Mouse (Mus musculus): ENCODE measurements around the gene Rdh11. TPM values are rescaled to one million over a fixed set of nuclear protein-coding genes. Genes with fewer than 3 reads are reported as not detected.

The Rdh11 gene
- polyA plus RNA-seq, 1 experiment from 2014 or later: 25.2 TPM

DNA sequence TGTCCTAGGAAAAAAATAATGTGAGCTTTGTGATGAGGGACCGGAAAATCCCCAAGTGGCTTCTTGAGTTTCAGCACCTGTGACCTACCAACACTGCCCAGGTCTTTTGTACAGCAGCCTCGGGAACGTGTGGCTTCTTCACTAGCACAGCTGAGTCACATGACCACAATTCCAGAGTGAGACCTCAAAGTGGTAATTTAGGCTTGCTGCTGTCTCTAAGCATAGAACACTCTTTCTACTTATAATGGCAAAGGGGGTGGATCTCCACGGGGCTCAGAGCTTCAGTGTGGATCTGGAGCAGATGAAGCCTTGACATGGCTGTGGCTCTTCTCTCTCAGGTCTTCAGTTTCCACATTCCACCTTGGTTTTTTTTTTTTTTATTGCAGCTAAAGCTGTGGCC, 57.0 kb downstream of the Rdh11 start:
- no peak overlapping the region for H3K9ac ChIP-seq
- H3K27ac ChIP-seq: no peak overlapping the region
- H3K4me1 ChIP-seq: peaks cover 12% of the 10 kb centered on the region
- H3K36me3 ChIP-seq (replicated peaks): no peaks in the 10 kb centered on the region
- no peaks in the 10 kb centered on the region for H3K9me3 ChIP-seq
- H3K4me3 ChIP-seq (replicated peaks): no peak overlapping the region
- WGBS: 47% methylated on average over 4 of the region's 4 CpGs
- H3K4me2 ChIP-seq: no peak overlapping the region
- peaks cover 36% of the 10 kb centered on the region for H3K27me3 ChIP-seq
- no peak for ATAC-seq (ENCODE audit: low FRiP score)

DNA sequence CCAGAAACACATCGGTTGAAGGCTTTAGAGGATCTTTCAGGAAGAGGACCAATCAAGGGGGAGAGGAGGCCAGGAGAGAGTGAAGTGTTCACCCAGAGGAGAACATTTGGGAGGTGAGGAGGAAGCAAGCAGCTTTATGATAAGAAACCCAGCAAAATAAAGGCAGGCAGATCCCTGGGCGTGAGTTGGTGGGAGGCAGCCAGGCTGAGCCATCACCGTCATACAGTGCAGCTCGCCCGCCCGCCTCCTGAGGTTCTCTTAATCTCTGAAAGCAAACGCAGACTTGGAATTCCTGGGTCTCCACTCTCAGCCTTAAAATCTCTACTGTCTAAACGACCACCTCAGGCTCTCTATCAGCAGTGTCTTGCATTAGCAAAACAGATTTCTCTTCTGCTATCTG, 57.4 kb downstream of the Rdh11 start:
- Histone ChIP-seq H3K36me3 (replicated peaks) (no peaks in the 10 kb centered on the region), H3K4me3 (replicated peaks) (no peak overlapping the region), H3K4me2 (no peak overlapping the region), H3K4me1 (peaks cover 12% of the 10 kb centered on the region), H3K9me3 (no peaks in the 10 kb centered on the region), H3K27ac (no peak overlapping the region), H3K27me3 (peaks cover 39% of the 10 kb centered on the region), H3K9ac (no peak overlapping the region)
- WGBS: 31% methylated on average over 8 of the region's 8 CpGs
- ATAC-seq (ENCODE audit: low FRiP score): no peak

DNA sequence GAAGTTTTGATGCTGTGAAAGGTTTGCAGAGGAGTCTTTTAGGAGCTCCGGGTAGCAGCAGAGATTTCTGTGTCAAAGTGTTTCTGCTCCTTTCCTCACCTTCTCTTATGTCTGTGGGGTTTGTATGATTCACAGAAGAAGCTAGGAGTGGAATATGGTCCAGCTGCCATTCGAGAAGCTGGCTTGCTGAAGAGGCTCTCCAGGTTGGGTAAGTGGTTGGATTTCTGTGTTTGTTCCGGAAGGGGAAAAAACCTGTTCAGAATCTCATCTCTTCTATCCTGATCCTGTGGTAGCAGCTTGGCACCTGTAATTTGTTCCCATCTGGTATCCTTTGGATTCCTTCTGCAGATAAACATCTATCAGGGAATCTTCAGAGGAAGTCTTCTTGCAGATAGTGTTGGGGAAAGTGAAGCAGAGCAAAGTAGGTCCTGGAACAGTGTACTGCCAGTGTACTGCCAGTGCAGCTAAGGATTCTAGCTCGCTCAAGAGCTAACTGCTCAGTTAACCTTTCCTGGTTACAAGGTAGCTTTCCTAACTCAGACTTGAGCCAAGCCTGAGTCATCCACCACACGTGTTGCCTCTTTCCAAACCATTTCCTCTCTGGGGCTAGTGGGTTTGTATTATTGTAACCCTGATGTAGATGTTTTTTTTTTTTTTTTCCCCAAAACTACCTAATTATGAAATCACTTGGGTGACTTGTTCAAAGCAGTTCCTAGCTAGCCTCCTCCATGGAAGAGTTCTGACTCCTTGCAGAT, 60.2 kb downstream of the Rdh11 start:
- no peak overlapping the region; the same call in 1 of the 2 replicates for H3K9ac ChIP-seq
- H3K4me2 ChIP-seq: peak overlapping the region; percentile 90
- no peaks in the 10 kb centered on the region for H3K36me3 ChIP-seq (replicated peaks)
- peaks cover 12% of the 10 kb centered on the region for H3K4me1 ChIP-seq
- H3K9me3 ChIP-seq: no peaks in the 10 kb centered on the region
- WGBS: 31% methylated on average over 5 of the region's 5 CpGs
- peaks cover 42% of the 10 kb centered on the region for H3K27me3 ChIP-seq
- ATAC-seq (ENCODE audit: low FRiP score): no peak
- peak overlapping the region; percentile 48 for H3K4me3 ChIP-seq (replicated peaks)
- no peak overlapping the region for H3K27ac ChIP-seq

DNA sequence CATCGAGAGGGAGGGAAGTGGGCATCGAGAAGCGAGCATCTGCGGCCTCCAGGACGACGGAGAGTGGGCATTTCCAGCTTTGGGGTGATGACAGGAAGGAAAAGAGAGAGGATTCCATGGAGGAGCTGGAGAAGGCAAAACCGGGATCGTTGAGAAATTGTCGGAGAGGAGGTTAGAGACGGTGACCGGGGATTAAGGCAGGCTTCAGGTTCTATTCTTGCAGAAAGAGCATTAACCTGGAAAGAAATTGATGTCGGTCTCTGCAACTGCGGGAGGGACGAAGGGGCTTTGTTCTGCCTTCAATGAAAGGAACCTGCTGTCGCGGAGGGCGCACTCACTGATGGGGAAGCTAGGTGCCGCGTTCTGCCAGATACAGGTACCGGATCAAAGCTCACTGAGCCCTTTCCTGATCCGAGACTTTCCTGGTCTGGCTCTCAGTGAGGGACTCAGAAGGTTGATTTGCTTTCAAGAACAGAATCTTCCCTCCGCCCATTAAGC, 60.9 kb downstream of the Rdh11 start:
- Histone ChIP-seq H3K4me1 (peaks cover 12% of the 10 kb centered on the region), H3K27ac (no peak overlapping the region), H3K9ac (peak overlapping the region; percentile 47), H3K27me3 (peaks cover 42% of the 10 kb centered on the region), H3K9me3 (no peaks in the 10 kb centered on the region), H3K4me2 (peak overlapping the region; percentile 90), H3K4me3 (replicated peaks) (peak overlapping the region; percentile 48), H3K36me3 (replicated peaks) (no peaks in the 10 kb centered on the region)
- 1% methylated on average over 22 of the region's 22 CpGs for WGBS
- no peak for ATAC-seq (ENCODE audit: low FRiP score)

DNA sequence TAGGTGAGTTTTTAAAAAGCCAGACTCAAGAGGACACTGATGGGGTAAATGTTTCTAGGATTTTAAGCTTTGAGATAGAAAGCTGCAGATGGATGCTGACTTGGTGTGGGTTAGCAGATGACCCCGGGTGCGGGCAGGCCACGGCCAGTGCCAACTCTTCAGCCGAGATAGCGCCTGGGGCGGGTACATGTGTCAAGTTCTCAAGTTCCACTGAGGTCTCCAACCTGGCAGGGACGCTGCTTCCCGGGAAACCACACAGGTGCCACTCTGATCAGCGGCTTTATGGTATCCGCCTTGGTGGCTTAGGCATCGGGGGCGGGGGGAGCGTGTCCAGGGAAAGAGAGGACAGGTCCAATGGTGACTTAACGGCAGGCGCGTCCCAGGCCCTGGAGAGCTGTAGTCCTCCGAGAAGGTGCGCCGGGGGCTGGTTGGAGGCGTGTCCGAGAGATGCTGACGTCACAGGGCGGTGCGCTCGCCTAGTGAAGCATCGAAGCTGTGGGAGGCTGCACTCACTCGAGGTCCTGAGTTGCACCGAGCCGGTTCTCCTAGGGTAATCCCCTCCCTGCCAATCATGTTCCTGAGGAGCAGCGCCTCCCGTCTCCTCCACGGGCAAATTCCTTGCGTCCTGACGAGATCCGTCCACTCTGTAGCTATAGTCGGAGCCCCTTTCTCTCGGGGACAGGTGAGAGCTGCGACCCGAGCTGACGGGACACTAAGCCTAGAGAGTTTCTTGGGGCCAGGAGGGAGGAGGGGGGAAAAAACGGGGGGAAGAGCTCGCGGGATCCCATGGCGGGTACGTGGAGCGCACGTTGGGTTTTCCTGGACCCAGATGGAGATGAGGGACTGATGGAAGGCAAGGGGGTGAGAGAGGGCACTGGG, 61.6 kb downstream of the Rdh11 start, which contains the start of gene Arg2:
Gene Arg2 (plus strand): TSS at position 479 of the 879 bp plus-strand sequence.
- Histone ChIP-seq H3K9ac (peak within 1 kb of the TSS; percentile 47), H3K4me2 (peak within 1 kb of the TSS; percentile 90), H3K4me3 (replicated peaks) (peak within 1 kb of the TSS; percentile 48), H3K4me1 (peaks cover 12% of the 10 kb centered on the region), H3K27me3 (peaks cover 42% of the 10 kb centered on the region), H3K9me3 (no peaks in the 10 kb centered on the region), H3K27ac (no peak within 1 kb of the TSS), H3K36me3 (replicated peaks) (no peaks in the 10 kb centered on the region)
- under 1% methylated on average over 47 of the region's 47 CpGs for WGBS
- peak; percentile 96 for ATAC-seq (ENCODE audit: low FRiP score)

Other genes with a start within 250 kb of the Rdh11 start
- 16.7 and 18.4 TPM in 2 replicates for gene Tmem229b, start 184.7 kb downstream of the Rdh11 start, polyA plus RNA-seq (2016; fragmentation: Nextera tagmentation; extraction: Ambion mirVana)
- 5.6 and 6.1 TPM in 2 replicates for gene Plekhh1, start 163.1 kb downstream of the Rdh11 start, polyA plus RNA-seq (2016; fragmentation: Nextera tagmentation; extraction: Ambion mirVana)
- 28.7 and 29.9 TPM in 2 replicates for gene Pigh, start 102.6 kb downstream of the Rdh11 start, polyA plus RNA-seq (2016; fragmentation: Nextera tagmentation; extraction: Ambion mirVana)
- 8.5 and 9.9 TPM in 2 replicates for gene Arg2, start 61.5 kb downstream of the Rdh11 start, polyA plus RNA-seq (2016; fragmentation: Nextera tagmentation; extraction: Ambion mirVana)
- gene Vti1b, start 19.6 kb downstream of the Rdh11 start, polyA plus RNA-seq (2016; fragmentation: Nextera tagmentation; extraction: Ambion mirVana): 108 and 109 TPM in 2 replicates
- gene Rdh12, start 16.6 kb upstream of the Rdh11 start, polyA plus RNA-seq (2016; fragmentation: Nextera tagmentation; extraction: Ambion mirVana): 1.4 and 1.5 TPM in 2 replicates
- 13.4 and 15.2 TPM in 2 replicates for gene Zfyve26, start 104.0 kb upstream of the Rdh11 start, polyA plus RNA-seq (2016; fragmentation: Nextera tagmentation; extraction: Ambion mirVana)
- 7.2 and 7.7 TPM in 2 replicates for gene Rad51b, start 105.0 kb upstream of the Rdh11 start, polyA plus RNA-seq (2016; fragmentation: Nextera tagmentation; extraction: Ambion mirVana)

Data from forebrain, embryonic 12.5 days (tissue).